Mouse (Mus musculus) layer of hippocampus, adult 2 months (tissue): Measurements from ENCODE around the gene Gm1673. TPM values are rescaled to one million over a fixed set of nuclear protein-coding genes. Genes with fewer than 3 reads are reported as not detected.

Source experiments
- DNase-seq, 2 experiments: peaks; one replicate each; pipeline ENCODE4 v3.0.0; 2022; ENCODE audit warnings: low spot score in 2 of 2
- H3K27ac ChIP-seq: fragments of 200-600 bp; 2 replicates; pipeline ENCODE4 v1.8.1; 2022
- H3K4me3 ChIP-seq: fragments of 200-600 bp; 2 replicates; pipeline ENCODE4 v1.8.1; 2022; ENCODE audit warnings: mild to moderate bottlenecking
- CTCF ChIP-seq: fragments of 200-600 bp; conservative IDR thresholded peaks from 2 replicates; pipeline ENCODE4 v1.8.1; 2022; ENCODE audit warnings: antibody characterized with exemption, mild to moderate bottlenecking, moderate library complexity
- total RNA-seq, 2 experiments: library from RNA; stranded (reverse); gene quantifications; 2 replicates each; pipeline ENCODE4 v1.2.3; 2021

Gm1673 gene
- total RNA-seq, 2 experiments from 2014 or later, result 57.5 to 58.0 TPM

- no peak overlapping the region for H3K4me3 ChIP-seq
- no peak for DNase-seq
- no peak for TF ChIP-seq CTCF
- no peak overlapping the region for H3K27ac ChIP-seq
These were observed 23.9 kb upstream of the Gm1673 start for GRCm38 (mm10) chr5:33959382-33959781.

DNA sequence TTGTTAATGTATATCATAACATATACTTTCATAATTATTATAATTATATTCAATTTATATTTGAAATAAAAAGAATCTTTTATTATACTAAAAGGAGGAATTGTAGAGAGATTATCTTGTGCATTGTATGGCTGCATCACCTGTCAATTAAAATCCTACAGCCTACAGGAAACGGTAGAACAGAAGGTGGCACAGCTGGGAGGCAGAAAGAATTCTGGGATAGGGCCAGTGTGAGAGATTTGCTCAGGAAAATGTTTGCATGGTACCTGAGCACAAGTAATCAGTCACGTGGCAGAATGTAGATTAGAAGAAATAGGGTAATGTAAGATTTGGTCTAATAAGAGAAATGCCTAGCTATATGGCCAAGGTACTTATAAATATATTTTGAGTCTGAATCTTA is 8.5 kb upstream of the Gm1673 start:
- no peak overlapping the region for H3K27ac ChIP-seq
- DNase-seq, result no peak
- no peak for TF ChIP-seq CTCF
- no peak overlapping the region for H3K4me3 ChIP-seq

- no peak for TF ChIP-seq CTCF
- no peak for DNase-seq
These were observed 7.0 kb upstream of the Gm1673 start for GRCm38 (mm10) chr5:33976267-33976666.

DNA sequence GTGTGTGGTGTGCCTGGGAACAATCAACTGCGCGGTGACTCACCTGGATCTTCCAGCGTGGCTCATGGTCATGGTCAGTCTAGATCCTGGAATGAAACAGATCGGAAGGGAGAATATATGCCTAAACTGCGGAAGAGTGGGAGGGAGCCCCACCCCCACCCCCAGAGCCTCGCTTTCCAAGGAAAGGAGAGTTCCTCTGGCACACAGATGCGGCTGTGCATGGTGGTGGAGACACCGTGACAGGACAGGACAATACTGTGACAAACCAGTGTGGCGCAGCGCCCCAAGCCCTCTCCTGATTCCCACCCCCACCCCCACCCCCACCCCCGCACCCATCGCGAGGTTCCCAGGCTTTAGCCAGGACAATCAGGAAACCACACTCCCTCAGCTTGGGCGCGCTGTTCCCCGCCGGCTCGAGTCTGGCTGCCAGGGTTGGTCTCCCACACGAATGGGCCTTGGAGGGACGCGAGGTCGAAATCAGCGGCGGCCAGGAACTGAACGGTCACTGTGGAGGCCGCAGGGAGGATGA is 438 bp upstream of the Gm1673 start:
- peak overlapping the region; percentile 99 for H3K27ac ChIP-seq
- no peak for DNase-seq
- no peak for TF ChIP-seq CTCF
- H3K4me3 ChIP-seq, result peak overlapping the region; percentile 95

More at GRCm38 (mm10) chr5:33976267-33976666, 7.0 kb upstream of the Gm1673 start:
- H3K27ac ChIP-seq, result no peak overlapping the region
- H3K4me3 ChIP-seq, result no peak overlapping the region

- H3K27ac ChIP-seq, result peak overlapping the region; percentile 97
- TF ChIP-seq CTCF, result peak; percentile 81
- H3K4me3 ChIP-seq, result peak overlapping the region; percentile 73
- DNase-seq, result peak; percentile 68 to 74
These were observed 11.7 kb downstream of the Gm1673 start for GRCm38 (mm10) chr5:33994671-33995625.

DNA sequence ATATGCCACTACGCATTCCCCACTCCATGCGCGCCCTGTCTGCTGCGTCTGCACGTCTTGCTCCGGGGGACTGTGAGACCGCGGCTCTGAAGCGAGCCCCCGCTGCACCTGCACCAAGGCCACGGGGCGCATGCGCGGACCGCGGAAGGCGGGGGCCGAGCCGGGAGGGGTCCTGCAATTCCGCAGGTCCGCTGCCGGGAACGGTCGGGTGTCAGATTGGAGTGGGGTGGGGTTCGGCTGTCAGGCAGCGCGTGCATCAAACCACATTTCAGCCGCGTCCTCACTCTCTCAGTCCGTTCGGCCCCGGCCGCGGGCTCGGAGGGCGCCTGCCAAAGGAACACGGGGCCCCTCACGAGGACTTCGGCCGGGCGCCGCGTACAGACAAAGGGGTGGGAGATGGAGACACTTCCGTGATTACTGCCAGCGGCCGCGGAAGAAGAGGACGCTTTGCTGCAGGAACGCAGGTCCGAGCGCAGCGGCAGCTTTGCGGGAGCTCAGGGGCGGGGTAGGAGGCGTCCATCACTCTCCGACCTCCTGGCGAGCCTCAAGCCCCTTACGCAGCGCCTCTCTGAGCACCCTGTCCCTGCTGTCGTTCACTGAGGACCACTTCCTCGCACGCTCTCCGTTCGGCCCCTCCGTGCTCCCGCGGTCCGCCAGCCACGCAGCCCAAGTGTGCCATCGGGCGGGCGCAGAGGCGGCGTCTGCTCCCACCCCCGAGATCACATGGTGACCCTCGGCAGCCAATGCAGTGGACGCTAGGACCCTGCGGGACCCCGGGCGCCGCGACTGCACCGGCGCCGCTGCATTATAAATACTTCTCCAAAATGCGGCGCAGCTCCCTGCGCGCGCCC is 12.8 kb downstream of the Gm1673 start, which contains the start of gene Nat8l:
Nat8l (plus strand) TSS at position 142 of the 851 bp plus-strand sequence.
- TF ChIP-seq CTCF, result no peak
- Histone ChIP-seq H3K27ac (peak within 1 kb of the TSS; percentile 97), H3K4me3 (peak within 1 kb of the TSS; percentile 73)
- DNase-seq, result peak; percentile 90 to 92

- no peak for DNase-seq
- Histone ChIP-seq H3K27ac (peak overlapping the region; percentile 97), H3K4me3 (peak overlapping the region; percentile 73)
- no peak for TF ChIP-seq CTCF
These were observed 13.4 kb downstream of the Gm1673 start for GRCm38 (mm10) chr5:33996694-33997045.

DNA sequence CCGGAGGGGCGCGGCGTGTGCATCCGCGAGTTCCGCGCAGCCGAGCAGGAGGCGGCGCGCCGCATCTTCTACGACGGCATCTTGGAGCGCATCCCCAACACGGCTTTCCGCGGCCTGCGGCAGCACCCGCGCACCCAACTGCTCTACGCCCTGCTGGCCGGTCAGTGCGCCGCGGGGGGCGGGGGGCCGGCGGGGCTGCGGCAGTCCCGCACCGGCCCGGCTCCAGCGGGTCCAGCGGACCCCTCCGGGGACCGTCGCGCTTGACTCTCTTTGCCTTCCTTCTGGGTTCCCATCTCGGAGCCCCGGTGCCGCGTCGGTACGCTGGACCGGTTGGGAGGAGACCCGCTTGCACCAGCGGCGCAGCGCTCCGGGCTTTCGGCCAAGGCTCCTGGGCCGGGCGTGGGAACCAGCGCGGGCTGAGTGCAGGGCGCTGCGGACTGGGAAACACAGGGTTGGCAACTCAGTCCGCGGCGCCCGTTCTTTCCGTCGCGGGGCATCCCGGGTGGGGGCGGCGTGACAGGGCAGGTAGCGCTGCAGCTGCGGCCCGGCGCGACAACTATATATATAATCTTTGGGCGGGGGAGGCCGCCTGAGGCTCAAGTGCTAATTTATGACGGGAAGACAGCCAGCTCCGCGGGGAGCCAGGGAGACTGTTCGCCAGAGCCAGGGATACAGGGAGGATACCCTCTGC is 14.0 kb downstream of the Gm1673 start:
- no peak for TF ChIP-seq CTCF
- DNase-seq, result peak; percentile 52 to 62
- Histone ChIP-seq H3K4me3 (peak overlapping the region; percentile 73), H3K27ac (peak overlapping the region; percentile 97)

- H3K27ac ChIP-seq, result peak overlapping the region; percentile 97
- no peak for DNase-seq
- peak overlapping the region; percentile 73 for H3K4me3 ChIP-seq
- TF ChIP-seq CTCF, result no peak
These were observed 14.7 kb downstream of the Gm1673 start for GRCm38 (mm10) chr5:33997829-33998504.

DNA sequence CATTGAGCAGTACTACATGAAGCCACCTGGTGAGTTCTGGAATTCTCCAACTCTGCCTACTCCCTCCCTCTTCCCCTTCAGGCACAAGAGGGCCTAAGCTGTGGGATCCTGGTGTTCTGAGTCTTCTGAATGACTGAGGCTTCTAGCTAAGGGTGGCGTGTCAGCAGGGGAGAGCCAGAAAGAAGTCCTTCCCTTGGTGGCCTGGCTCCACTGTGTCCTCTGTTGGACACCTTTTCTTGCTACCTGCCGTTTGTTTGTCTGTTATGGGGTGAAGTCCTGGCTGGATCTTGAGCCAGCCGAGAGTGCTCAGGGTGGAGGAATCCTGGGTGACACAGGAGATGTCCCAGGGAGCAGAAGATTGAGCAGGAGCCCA is 15.3 kb downstream of the Gm1673 start:
- no peak overlapping the region for H3K27ac ChIP-seq
- no peak for TF ChIP-seq CTCF
- peak overlapping the region; percentile 73 for H3K4me3 ChIP-seq
- DNase-seq, result no peak

DNA sequence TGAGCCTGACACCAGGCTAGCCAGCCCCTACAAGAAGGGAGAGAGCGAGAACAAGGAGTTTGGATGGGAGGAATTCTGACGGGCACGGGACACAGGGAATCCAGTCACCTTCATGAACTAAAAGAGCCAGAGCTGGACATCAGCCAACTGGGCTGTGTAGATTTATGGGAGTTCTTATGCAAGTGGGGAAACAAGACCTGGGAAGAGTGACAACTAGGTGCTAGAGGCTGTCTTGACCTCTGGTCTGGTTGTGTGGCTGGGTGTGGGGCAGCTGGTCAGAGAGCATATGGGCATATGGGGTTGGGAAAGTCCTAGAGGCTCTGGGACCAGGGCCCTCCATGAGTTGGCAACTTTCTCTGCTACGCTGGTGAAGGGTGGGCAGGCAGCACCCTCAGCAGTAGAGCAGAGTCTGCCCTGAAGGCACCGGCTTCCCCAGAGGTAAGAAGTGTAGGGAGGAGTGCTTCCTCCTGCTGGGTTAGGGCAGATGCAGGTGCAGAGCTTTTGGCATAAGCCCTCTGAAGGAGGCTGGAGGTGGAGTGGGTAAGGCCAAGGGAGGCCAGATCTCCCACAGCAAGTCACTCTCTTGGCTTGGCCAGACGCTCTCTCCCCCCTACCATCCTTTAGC is 16.3 kb downstream of the Gm1673 start:
- Histone ChIP-seq H3K4me3 (peak overlapping the region; percentile 13; the same call in 1 of the 2 replicates), H3K27ac (no peak overlapping the region)
- no peak for TF ChIP-seq CTCF
- DNase-seq, result no peak
